Mouse (Mus musculus): ENCODE results near the gene Fam206a.

Fam206a gene

GRCm38 (mm10) chr4:56801907-56802668 lies at the start of gene Fam206a, which contains the start of gene Elp1:
Gene Fam206a (plus strand): TSS chr4:56802345.
Gene Elp1 (minus strand): TSS chr4:56802331.
- in situ Hi-C loops (cut with MboI) = no loop called here

GRCm38 (mm10) chr4:56756021-56756420 lies 46.1 kb upstream of the Fam206a start:
- in situ Hi-C loops (cut with MboI) = no loop called here

GRCm38 (mm10) chr4:56756966-56757600 lies 45.1 kb upstream of the Fam206a start:
- in situ Hi-C loops (cut with MboI) = no loop called here

GRCm38 (mm10) chr4:56757693-56758092 lies 44.5 kb upstream of the Fam206a start:
- in situ Hi-C loops (cut with MboI) = no loop called here

- in situ Hi-C loops (cut with MboI) = no loop called here
Observed at GRCm38 (mm10) chr4:56767861-56768284, 34.3 kb upstream of the Fam206a start.

GRCm38 (mm10) chr4:56768913-56769312 lies 33.2 kb upstream of the Fam206a start:
- in situ Hi-C loops (cut with MboI) = no loop called here

- in situ Hi-C loops (cut with MboI) = no loop called here
Observed at GRCm38 (mm10) chr4:56771065-56771464, 31.1 kb upstream of the Fam206a start.

- in situ Hi-C loops (cut with MboI) = no loop called here
Observed at GRCm38 (mm10) chr4:56791373-56791772, 10.8 kb upstream of the Fam206a start.

GRCm38 (mm10) chr4:56802669-56803150 lies 565 bp downstream of the Fam206a start:
- in situ Hi-C loops (cut with MboI) = no loop called here

GRCm38 (mm10) chr4:56809050-56809449 lies 6.9 kb downstream of the Fam206a start:
- in situ Hi-C loops (cut with MboI) = no loop called here

- in situ Hi-C loops (cut with MboI) = no loop called here
Observed at GRCm38 (mm10) chr4:56811642-56812041, 9.5 kb downstream of the Fam206a start.

- in situ Hi-C loops (cut with MboI) = no loop called here
Observed at GRCm38 (mm10) chr4:56812096-56812495, 10.0 kb downstream of the Fam206a start.

GRCm38 (mm10) chr4:56815131-56815530 lies 13.0 kb downstream of the Fam206a start:
- in situ Hi-C loops (cut with MboI) = no loop called here

- in situ Hi-C loops (cut with MboI) = no loop called here
Observed at GRCm38 (mm10) chr4:56820017-56820550, 17.9 kb downstream of the Fam206a start.

GRCm38 (mm10) chr4:56824231-56824630 lies 22.1 kb downstream of the Fam206a start:
- in situ Hi-C loops (cut with MboI) = no loop called here

GRCm38 (mm10) chr4:56828932-56829331 lies 26.8 kb downstream of the Fam206a start:
- in situ Hi-C loops (cut with MboI) = no loop called here

- in situ Hi-C loops (cut with MboI) = no loop called here
Observed at GRCm38 (mm10) chr4:56829511-56829921, 27.4 kb downstream of the Fam206a start.

- in situ Hi-C loops (cut with MboI) = no loop called here
Observed at GRCm38 (mm10) chr4:56831013-56831609, 29.0 kb downstream of the Fam206a start.

GRCm38 (mm10) chr4:56831998-56832397 lies 29.9 kb downstream of the Fam206a start:
- in situ Hi-C loops (cut with MboI) = no loop called here

- in situ Hi-C loops (cut with MboI) = no loop called here
Observed at GRCm38 (mm10) chr4:56837661-56838060, 35.5 kb downstream of the Fam206a start.

GRCm38 (mm10) chr4:56840297-56840696 lies 38.2 kb downstream of the Fam206a start:
- in situ Hi-C loops (cut with MboI) = no loop called here

- in situ Hi-C loops (cut with MboI) = no loop called here
Observed at GRCm38 (mm10) chr4:56842501-56842900, 40.4 kb downstream of the Fam206a start.

Measured in mature B cell (primary cell).